Mouse (Mus musculus) midbrain, embryonic 14.5 days (tissue): ENCODE data around the gene Chd6. TPM values are rescaled to one million over a fixed set of nuclear protein-coding genes. Genes with fewer than 3 reads are reported as not detected.

Experiments used
- ATAC-seq: fragments of 200-750 bp; cut with Nextera tagmentation; 2 replicates; pipeline ENCODE4 v1.8.0; 2017; ENCODE audit warnings: moderate number of reproducible peaks, moderate library complexity; ENCODE audit not compliant: low FRiP score, low TSS enrichment
- DNase-seq: peaks from one replicate; pipeline ENCODE4 v3.0.0-alpha.2; 2015
- H3K27ac ChIP-seq: fragments of 300-500 bp; sonication (generic); replicated peaks from 2 replicates; pipeline ENCODE4 v1.5.1; 2014; ENCODE audit warnings: mild to moderate bottlenecking, low read depth, low read length, moderate library complexity
- H3K27me3 ChIP-seq: fragments of 300-500 bp; sonication (generic); 2 replicates; pipeline ENCODE4 v1.6.1; 2014; ENCODE audit warnings: low read length, control low read depth, mixed read lengths; ENCODE audit not compliant: control insufficient read depth, insufficient read depth
- H3K36me3 ChIP-seq: fragments of 300-500 bp; sonication (generic); 2 replicates; pipeline ENCODE4 v1.6.1; 2014; ENCODE audit warnings: low read length, control low read depth; ENCODE audit not compliant: control insufficient read depth, insufficient read depth
- H3K4me1 ChIP-seq: fragments of 300-500 bp; sonication (generic); 2 replicates; pipeline ENCODE4 v1.6.1; 2014; ENCODE audit warnings: mild to moderate bottlenecking, antibody characterized with exemption, low read length, control low read depth; ENCODE audit not compliant: control insufficient read depth, insufficient read depth
- H3K4me2 ChIP-seq: fragments of 300-500 bp; sonication (generic); 2 replicates; pipeline ENCODE4 v1.6.1; 2014; ENCODE audit warnings: mild to moderate bottlenecking, low read length, moderate library complexity
- H3K4me3 ChIP-seq: fragments of 300-500 bp; sonication (generic); replicated peaks from 2 replicates; pipeline ENCODE4 v1.5.1; 2014; ENCODE audit warnings: low read depth, low read length
- H3K9ac ChIP-seq: fragments of 300-500 bp; sonication (generic); replicated peaks from 2 replicates; pipeline ENCODE4 v1.6.1; 2014; ENCODE audit warnings: mild to moderate bottlenecking, low read length, moderate library complexity
- H3K9me3 ChIP-seq: fragments of 300-500 bp; sonication (generic); 2 replicates; pipeline ENCODE4 v1.6.1; 2016; ENCODE audit warnings: low read length, control low read depth, mixed read lengths; ENCODE audit not compliant: control insufficient read depth
- WGBS: fragments of 180-500 bp; shearing (Covaris S2); extraction: QIAGEN DNeasy Blood & Tissue Kit; methylation state at CpG from one replicate; pipeline ENCODE4 v1.1.7; 2014; 5-methylcytosine and 5-hydroxymethylcytosine counted together
- polyA plus RNA-seq: library from polyadenylated mRNA; unstranded; fragments of >200 nt; fragmentation: Nextera tagmentation; extraction: Ambion mirVana; gene quantifications from 2 replicates; pipeline ENCODE4 v1.2.1, GENCODE M21; 2014

The Chd6 gene
- 37.8 and 45.9 TPM in 2 replicates for polyA plus RNA-seq

- H3K36me3 ChIP-seq, result no peaks in the 10 kb centered on the region
- peak within 1 kb of the TSS; percentile 92 for H3K9ac ChIP-seq
- DNase-seq (peak; percentile 99), ATAC-seq (peak; percentile 99)
- H3K4me2 ChIP-seq, result peak within 1 kb of the TSS; percentile 69
- peaks cover 17% of the 10 kb centered on the region for H3K4me1 ChIP-seq
- peak within 1 kb of the TSS; percentile 96 for H3K4me3 ChIP-seq
- H3K9me3 ChIP-seq, result no peaks in the 10 kb centered on the region
- no peaks in the 10 kb centered on the region for H3K27me3 ChIP-seq
- 3% methylated on average over 27 of the region's 27 CpGs for WGBS
- H3K27ac ChIP-seq, result peak within 1 kb of the TSS; percentile 95
These were observed at the start of gene Chd6 for GRCm38 (mm10) chr2:161108933-161109371. Gene Chd6 (minus strand): TSS chr2:161109075.

GRCm38 (mm10) chr2:161150004-161150842 lies 41.3 kb upstream of the Chd6 start:
- no peaks in the 10 kb centered on the region for H3K9me3 ChIP-seq
- no peaks in the 10 kb centered on the region for H3K27me3 ChIP-seq
- ATAC-seq (no peak), DNase-seq (peak; percentile 28)
- H3K4me3 ChIP-seq, result no peak overlapping the region
- H3K4me2 ChIP-seq, result no peak overlapping the region
- H3K36me3 ChIP-seq, result no peaks in the 10 kb centered on the region
- H3K27ac ChIP-seq, result peak overlapping the region; percentile 53
- H3K9ac ChIP-seq, result no peak overlapping the region
- WGBS, result 66% methylated on average over 7 of the region's 7 CpGs
- H3K4me1 ChIP-seq, result peaks cover 15% of the 10 kb centered on the region

GRCm38 (mm10) chr2:161148428-161149020 lies 39.6 kb upstream of the Chd6 start:
- no peaks in the 10 kb centered on the region for H3K36me3 ChIP-seq
- peaks cover 15% of the 10 kb centered on the region for H3K4me1 ChIP-seq
- no peaks in the 10 kb centered on the region for H3K9me3 ChIP-seq
- DNase-seq, result no peak
- no peak overlapping the region for H3K9ac ChIP-seq
- no peak overlapping the region for H3K4me2 ChIP-seq
- H3K4me3 ChIP-seq, result no peak overlapping the region
- no peaks in the 10 kb centered on the region for H3K27me3 ChIP-seq
- ATAC-seq, result 0 out of 2 replicates have a peak, but pooled peaks have one; percentile 11
- 34% methylated on average over 3 of the region's 3 CpGs for WGBS
- H3K27ac ChIP-seq, result peak overlapping the region; percentile 76

- peaks cover 15% of the 10 kb centered on the region for H3K4me1 ChIP-seq
- no peak overlapping the region for H3K4me3 ChIP-seq
- WGBS, result 39% methylated on average over 4 of the region's 4 CpGs
- no peaks in the 10 kb centered on the region for H3K36me3 ChIP-seq
- H3K9ac ChIP-seq, result no peak overlapping the region
- ATAC-seq, result peak; percentile 63
- no peak overlapping the region for H3K4me2 ChIP-seq
- H3K27ac ChIP-seq, result peak overlapping the region; percentile 76
- H3K27me3 ChIP-seq, result no peaks in the 10 kb centered on the region
- DNase-seq, result peak; percentile 89
- H3K9me3 ChIP-seq, result no peaks in the 10 kb centered on the region
These were observed 39.0 kb upstream of the Chd6 start for GRCm38 (mm10) chr2:161147656-161148427.

GRCm38 (mm10) chr2:161144799-161145198 lies 35.9 kb upstream of the Chd6 start:
- Histone ChIP-seq H3K9me3 (no peaks in the 10 kb centered on the region), H3K27me3 (no peaks in the 10 kb centered on the region), H3K4me2 (no peak overlapping the region), H3K36me3 (no peaks in the 10 kb centered on the region), H3K9ac (no peak overlapping the region), H3K27ac (no peak overlapping the region), H3K4me1 (peaks cover 15% of the 10 kb centered on the region), H3K4me3 (no peak overlapping the region)
- ATAC-seq (no peak), DNase-seq (no peak)
- 89% methylated on average over 4 of the region's 4 CpGs for WGBS

- no peak for DNase-seq
- H3K9ac ChIP-seq, result no peak overlapping the region
- WGBS, result 72% methylated on average over 11 of the region's 11 CpGs
- H3K4me1 ChIP-seq, result no peaks in the 10 kb centered on the region
- H3K4me3 ChIP-seq, result no peak overlapping the region
- H3K4me2 ChIP-seq, result no peak overlapping the region
- no peaks in the 10 kb centered on the region for H3K36me3 ChIP-seq
- no peak for ATAC-seq
- no peaks in the 10 kb centered on the region for H3K27me3 ChIP-seq
- no peak overlapping the region for H3K27ac ChIP-seq
- no peaks in the 10 kb centered on the region for H3K9me3 ChIP-seq
These were observed 30.0 kb upstream of the Chd6 start for GRCm38 (mm10) chr2:161138672-161139536.

GRCm38 (mm10) chr2:161136999-161137398 lies 28.1 kb upstream of the Chd6 start:
- DNase-seq, result no peak
- Histone ChIP-seq H3K4me3 (no peak overlapping the region), H3K36me3 (no peaks in the 10 kb centered on the region), H3K4me2 (no peak overlapping the region), H3K9ac (no peak overlapping the region), H3K4me1 (no peaks in the 10 kb centered on the region), H3K27me3 (no peaks in the 10 kb centered on the region), H3K27ac (no peak overlapping the region), H3K9me3 (no peaks in the 10 kb centered on the region)
- WGBS, result 86% methylated on average over 3 of the region's 3 CpGs
- ATAC-seq, result no peak
